Mouse (Mus musculus) left cerebral cortex, postnatal 25 days (tissue): ENCODE results near the gene Drd2. TPM values are rescaled to one million over a fixed set of nuclear protein-coding genes. Genes with fewer than 3 reads are reported as not detected.

Experiments
- DNase-seq, 2 experiments: peaks; one replicate each; pipeline ENCODE4 v3.0.0; 2022; ENCODE audit warnings: low spot score in 2 of 2, mixed read lengths in 1 of 2
- intact Hi-C: fragments of 180-260 bp; cut with DNase I; formaldehyde crosslinking; loops from one replicate; pipeline ENCODE4 v1.15.1; 2025
- total RNA-seq, 2 experiments: library from RNA; stranded (reverse); gene quantifications; 2 replicates each; pipeline ENCODE4 v1.2.3; 2021

The Drd2 gene
- total RNA-seq = 10 to 100 TPM in 1 of 2 experiments, 1 to 10 TPM in 1; 2.3 to 29.8 TPM

DNA sequence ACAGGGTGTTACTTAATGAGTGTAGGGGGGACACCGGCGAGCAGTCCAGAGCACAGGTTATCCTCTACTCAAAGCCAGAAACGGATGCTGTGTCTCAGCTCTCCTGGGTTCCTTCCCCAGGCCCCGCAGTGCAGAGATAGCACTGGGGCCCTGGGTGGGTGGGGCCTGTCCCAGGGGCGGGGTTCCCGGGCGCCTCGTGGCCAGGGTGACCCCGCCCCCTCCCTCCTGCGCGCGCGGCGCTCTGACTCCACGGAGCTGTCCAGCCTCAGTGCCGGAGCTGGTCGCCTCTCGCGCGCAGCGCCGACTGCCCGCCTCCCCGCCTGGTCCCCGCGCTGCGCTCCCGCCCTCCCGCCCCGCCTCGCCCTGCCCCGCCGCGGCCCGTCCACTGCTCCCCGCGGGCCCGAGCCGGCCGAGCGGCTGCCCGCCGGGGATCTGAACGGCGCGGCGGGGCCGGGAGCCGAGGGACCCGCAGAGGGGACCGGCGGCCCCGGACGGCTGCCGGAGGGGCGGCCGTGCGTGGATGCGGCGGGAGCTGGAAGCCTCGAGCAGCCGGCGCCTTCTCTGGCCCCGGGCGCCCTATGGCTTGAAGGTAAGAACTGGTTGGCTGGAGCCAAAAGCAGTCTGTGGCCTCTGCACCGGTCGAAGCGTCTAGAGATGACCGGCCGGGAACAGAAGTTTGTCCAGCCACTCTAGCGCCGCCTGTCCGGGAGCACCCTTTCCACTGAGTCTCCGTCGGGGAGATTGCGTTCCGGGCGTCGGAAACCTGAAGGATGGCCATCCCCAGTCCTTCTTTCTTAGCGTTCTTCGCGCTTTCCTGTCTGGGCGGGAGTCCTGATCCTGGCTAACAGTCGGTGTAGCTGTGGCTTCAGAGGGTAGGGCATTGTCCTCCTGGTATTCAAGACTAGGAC is at the start of gene Drd2:
TSS of gene Drd2 (plus strand) at position 492 of the 908 bp plus-strand sequence.
- intact Hi-C loops = no loop called here
- DNase-seq = peak in 1 of 2 experiments; percentile 12

DNA sequence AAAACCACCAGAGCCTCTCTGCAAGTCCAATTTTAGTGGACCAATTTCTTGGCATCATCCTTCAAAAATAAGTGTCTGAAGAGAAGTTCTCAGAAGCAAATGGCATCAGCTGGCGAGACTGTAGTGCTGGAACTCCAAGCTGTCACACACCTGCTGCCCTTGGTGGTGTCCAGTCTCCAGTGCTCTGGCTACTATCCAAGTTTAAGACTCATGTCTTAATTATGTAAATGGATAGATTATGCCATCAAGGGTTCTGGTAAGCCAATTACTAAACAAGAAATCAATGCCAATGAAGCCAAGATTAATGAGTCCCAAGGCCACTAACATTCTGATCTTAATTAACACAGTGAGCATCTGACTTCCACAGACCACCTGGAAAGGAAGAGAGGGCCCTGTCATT is 45.3 kb upstream of the Drd2 start:
- DNase-seq = no peak
- intact Hi-C loops = no loop called here

DNA sequence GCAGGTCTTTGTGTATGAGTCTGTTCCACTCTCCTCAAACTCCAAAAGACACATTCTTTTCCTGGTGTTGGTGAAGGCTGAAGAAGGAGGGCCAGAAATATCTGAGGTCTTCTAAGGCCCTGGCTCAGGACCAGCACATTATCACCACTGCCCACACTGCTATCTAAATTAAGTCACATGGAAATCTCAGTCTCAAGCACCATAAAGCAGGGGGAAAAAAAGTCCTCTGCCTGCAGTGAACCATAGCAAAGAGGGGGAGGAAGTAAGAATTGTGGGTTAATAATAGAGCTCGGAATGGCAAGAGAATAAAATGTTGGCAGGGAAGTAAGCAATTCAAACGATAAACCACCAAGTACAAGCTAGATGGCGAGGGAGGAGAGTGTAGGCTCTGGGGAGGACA is 32.9 kb upstream of the Drd2 start:
- intact Hi-C loops = no loop called here
- peak; percentile 9 to 66 for DNase-seq

DNA sequence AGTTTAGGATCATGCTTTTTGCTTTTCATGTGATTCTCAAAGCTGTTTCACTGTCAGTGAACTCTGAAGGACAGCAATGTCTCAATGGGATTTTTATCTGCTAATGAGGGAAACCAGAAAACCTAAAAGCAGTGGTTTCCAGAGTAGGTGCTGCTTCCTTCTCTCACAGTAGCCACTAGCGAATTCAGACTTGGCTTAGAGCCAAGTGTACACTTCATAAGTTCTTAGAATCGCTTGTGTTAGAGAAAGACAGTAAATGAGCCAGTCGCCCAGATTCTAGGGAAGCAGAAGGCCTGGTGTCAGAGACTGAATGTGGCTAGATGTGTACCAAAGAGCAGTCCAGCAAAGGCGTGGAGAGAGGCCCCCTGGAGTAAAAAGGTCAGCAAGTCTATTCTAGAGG is 29.6 kb upstream of the Drd2 start:
- no peak for DNase-seq
- intact Hi-C loops = no loop called here

DNA sequence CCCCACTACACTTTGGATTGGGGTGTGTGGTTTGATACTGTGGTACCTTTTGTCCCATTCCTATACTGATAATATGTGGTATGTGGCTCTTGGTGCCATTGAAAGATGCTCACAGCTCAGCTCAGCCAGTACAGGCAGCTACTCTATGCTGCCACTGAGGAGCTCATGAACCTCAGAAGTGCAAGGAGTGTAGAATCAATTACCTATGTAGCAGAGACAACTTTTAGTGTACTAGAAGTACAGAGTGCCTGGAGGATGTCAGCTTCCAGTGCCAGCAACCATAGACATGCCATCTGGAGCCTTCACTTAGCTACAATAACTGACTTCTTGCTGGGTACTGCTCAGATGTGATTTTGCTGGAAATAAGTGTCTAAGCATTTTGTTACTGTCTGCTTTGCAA is 21.8 kb upstream of the Drd2 start:
- intact Hi-C loops = no loop called here
- no peak for DNase-seq

DNA sequence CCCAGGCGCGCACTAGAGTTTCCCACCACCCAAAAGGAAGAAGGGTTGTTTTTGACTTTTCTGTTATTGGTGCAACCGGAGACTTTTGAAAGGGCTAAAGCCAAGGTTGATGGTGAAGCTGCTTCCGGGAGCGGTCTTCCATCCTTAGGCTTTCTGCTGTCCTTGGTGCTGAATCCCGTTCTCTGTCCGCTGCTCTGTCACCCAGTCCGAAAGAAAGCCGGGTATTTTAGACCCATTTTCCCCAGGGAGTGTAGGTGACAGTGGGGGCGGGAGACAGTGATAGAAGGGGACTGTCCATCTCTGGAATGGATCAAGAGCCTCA is 578 bp downstream of the Drd2 start:
- DNase-seq = no peak
- intact Hi-C loops = no loop called here

DNA sequence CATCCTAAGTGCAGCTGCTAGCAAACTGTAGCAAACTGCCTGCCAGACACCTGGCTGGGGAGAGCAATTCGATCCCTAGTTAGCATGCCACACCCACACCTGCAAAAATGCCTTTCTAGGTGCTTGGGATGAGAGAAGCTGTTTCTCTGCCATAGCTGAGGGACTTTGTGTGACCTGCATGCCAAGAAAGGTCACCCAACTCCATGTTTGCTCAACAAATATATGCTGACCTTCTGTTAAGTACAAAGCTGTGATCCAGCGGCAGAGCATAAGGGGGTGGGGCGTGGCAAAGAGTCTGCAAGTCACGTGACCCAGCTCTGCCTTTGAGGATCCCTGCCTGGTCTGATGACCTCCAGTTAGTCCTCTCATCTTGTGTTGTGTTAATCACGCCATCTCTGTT is 25.3 kb downstream of the Drd2 start:
- intact Hi-C loops = no loop called here
- no peak for DNase-seq

DNA sequence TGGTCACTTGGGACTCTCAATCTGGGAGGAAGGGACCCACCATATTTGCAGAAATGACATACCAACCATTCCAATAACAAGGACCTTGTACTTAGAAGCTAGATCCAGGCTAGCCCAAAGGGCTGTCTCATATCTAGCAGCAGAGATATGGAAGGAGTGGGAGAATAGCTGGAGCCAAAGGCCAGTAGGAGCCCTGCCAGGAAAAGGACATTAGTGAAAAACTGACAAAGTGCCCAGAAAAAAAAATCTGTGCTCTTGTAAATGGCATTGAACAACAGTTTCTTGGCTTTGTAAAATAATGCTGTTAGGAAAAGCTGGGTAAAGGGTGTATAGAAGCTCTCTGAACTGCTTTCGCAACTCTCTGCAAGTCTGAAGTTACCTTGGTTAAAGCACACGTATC is 33.5 kb downstream of the Drd2 start:
- DNase-seq = no peak
- intact Hi-C loops = no loop called here

DNA sequence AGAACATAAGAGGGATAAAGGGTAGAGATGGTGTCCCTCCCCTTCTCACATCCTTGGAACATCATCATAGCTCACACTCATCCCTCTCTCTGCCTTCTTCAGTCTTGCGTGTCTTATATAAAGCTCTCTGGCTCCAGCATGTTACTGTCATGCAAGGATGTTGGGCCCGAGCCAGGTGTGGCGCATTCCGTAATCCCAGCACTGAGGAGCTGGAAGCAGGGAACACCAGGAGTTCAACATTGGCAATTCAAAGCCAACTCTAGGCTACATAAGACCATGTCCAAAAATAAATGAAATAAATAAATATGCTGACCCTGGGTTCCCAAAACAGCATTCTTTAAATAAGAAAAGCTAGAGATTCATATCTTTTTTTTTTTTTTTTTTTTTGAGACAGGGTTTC is 39.5 kb downstream of the Drd2 start:
- peak in 1 of 2 experiments; percentile 36 for DNase-seq
- intact Hi-C loops = no loop called here

DNA sequence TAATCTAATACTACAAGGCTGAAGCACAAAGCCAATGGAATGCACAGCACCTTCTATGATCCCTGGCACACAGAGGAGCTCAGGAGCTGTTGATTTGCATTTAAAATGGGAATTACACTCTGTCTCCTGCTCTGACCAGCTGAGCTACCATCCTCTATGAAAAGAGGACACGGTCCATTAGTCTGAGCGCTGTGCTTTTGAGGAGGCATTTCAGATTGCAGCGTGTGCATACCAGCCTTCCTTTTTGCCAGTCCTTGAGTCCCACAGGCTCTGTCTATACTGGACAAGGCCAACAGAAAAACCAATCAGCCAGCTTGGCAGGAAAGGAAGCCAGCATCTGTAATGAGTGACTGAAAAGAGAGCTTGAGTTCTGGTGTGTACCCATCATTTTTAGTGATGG is 43.6 kb downstream of the Drd2 start:
- no peak for DNase-seq
- intact Hi-C loops = no loop called here

DNA sequence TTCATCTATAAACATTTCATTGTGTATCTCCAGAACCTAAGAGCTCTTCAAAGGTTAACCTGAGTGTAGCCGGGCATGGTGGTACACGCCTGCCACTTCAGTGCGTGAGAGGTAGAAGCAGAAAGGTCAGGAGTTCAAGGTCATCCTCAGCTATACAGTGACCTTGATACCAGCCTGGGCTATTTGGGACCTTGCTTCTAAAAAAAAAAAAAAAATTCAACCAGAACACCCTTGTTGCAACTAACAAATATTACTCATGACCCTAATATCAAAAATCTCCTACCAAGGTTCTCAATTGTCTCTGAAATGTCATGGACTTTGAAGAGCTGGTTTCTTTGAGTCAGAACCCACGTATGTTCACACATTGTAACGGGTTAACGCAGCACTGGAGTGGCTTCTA is 44.4 kb downstream of the Drd2 start:
- no peak for DNase-seq
- intact Hi-C loops = no loop called here

DNA sequence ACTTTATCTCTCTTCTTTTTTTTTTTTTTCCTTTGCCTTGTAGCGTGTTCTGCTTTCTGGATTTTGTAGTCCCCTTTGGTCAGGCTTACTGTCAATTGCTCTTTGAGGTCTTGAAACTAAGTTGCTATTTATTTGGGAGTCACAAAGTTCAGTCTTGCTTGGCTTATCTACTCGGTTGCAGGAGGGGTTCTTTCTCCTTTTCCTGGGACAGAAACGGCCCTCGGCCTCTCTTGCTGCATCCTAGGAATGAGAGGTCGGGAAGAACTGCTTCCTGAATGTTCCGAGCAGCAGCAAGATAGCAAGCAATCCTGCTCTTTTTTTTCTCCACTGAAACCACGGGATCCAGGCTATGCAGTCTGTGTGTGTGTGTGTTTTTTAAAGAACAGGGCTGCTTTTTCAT is 44.9 kb downstream of the Drd2 start:
- intact Hi-C loops = no loop called here

DNA sequence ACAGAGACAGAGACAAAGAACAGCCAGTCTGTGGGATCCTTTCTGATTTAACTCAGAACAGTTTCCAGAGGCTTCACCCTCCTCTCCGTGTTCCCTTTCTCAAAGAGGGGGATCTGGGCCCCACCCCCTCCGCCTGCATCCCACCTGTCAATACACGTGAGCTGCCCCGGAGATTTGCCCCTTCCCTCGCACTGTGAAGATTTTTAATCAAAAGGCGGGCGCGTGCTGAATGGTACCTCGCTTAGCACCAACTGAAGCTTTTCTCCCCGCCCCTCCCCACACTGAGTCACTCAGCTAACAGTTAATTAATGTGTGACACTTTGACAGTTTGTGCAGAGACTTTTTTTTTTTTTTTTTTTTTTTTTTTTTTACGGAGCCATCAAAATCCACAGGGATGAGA is 45.7 kb downstream of the Drd2 start:
- intact Hi-C loops = no loop called here
- no peak for DNase-seq

More for the DNA sequence above, 44.9 kb downstream of the Drd2 start:
- DNase-seq = no peak

DNA sequence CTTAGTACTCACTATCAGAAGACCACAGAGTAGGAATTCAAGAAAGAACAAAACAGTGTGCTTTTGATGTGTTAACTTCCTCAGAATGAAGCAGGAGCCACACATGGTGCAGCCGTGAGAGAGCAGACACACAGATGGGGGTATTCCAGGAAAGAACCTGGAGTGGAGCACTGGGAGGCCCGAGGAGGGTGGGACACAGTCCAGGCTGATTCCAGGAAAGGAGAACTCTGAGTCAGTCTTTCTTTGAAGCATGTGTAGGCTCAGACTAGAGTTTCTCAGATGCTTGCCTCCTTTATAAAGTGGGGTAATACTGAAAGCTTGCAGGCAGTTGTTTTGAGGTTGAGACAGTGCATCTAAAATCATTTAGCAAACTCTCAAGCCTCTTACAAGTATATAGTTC is 51.8 kb downstream of the Drd2 start:
- intact Hi-C loops = no loop called here
- peak in 1 of 2 experiments; percentile 34 for DNase-seq

DNA sequence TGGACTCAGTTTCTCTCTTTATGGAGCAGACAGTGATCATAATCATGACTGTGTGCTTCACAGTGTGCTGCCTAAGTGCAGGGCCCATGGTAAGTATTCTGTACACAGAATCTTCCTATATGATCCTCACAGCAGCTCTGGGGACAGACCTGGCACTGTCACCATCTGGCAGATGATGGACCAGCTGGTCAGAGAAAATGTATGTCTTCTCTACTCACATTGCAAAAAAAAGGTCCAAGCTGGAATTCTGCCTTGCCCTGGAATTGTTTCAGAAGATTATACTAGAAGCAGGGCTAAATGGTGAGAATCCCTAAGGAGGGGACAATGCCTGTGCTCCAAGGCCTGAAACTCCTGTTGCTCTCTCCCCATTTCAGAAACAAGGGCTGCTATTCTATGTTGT is 55.6 kb downstream of the Drd2 start:
- DNase-seq = peak in 1 of 2 experiments; percentile 62
- intact Hi-C loops = no loop called here

DNA sequence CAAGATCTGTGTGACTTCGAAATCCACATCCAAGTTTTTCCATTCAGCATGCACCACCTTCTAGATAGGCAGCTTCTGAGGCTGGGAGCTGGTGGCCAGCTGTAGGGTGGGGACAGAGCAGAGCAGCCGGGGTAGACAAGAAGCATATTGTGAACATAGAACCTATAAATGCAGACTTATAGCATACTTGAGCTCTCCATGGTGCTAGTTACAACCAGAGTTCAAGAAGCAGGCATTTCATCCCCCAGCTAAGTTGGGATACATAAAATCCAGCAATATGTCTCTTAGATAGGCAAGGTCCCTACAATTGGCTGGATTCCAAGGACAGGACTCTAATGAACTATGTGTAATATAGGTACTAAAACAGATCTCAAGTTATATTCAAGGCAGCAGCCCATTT is 63.3 kb downstream of the Drd2 start:
- no peak for DNase-seq
- intact Hi-C loops = no loop called here

DNA sequence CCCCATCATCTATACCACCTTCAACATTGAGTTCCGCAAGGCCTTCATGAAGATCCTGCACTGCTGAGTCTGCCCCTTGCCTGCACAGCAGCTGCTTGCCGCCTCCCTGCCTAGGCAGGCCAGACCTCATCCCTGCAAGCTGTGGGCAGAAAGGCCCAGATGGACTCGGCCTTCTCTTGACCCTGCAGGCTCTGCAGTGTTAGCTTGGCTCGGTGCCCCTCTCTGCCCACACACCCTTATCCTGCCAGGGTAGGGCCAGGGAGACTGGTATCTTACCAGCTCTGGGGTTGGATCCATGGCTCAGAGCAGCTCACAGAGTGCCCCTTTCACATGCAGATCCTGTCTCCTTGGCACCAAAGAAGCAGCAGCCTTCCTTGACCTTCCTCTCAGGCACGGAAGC is 66.6 kb downstream of the Drd2 start:
- DNase-seq = no peak
- intact Hi-C loops = no loop called here

DNA sequence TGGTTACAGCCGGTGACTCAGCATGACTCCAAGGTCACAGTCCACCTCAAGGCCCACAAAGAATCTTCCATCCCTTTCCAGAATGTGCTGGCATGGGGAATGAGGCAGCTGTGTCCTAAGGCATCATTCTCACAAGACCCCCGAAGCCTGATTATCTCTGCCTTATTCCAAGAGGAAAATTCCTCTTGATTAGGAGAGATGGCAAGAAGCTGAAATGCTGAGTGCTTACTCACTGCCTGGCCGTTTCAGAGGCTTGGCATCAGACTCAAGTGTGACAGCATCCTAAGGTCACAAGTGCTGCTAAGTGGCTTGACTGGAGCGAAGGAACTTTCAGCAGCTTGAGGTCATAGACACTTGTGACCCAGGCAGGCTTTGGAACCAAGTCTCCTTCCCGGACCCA is 70.2 kb downstream of the Drd2 start:
- no peak for DNase-seq
- intact Hi-C loops = no loop called here

DNA sequence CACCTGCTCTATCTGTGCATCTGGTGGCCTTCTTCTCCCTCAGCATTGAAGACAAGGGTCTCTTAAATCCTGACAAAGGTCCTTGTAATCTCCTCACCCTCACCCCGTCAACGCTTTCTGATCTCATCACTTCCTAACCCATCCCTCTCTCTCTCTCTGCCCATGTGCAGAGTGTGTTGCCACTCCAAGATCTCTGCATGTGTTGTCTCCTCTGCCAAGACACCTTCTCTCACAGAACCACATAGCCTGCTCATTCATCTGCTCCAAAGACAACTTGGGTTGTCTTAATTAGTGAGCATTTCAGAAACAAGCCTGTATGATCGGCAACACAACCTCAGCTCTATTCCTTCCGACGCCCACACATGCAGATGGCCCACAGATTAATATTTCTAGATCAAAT is 83.4 kb downstream of the Drd2 start:
- intact Hi-C loops = no loop called here
- no peak for DNase-seq

DNA sequence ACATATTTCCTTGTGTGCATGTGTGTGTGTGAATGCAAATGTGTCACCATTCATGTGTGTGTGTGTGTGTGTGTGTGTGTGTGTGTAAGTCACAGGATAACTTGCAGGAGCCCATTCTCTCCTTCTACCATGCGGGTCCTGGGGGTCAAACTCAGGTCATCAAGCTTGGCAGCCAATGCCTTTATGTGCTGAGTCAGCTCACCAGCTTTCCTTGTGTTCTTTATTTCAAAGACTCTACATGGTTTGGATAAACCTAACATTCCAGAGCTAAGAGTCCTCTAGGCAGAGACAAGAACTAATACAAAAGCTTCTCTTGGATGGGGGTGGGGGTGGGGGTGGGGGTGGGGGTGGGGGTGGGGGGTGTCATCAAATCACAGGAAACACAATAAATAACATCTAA is 85.2 kb downstream of the Drd2 start:
- intact Hi-C loops = no loop called here
- DNase-seq = no peak

DNA sequence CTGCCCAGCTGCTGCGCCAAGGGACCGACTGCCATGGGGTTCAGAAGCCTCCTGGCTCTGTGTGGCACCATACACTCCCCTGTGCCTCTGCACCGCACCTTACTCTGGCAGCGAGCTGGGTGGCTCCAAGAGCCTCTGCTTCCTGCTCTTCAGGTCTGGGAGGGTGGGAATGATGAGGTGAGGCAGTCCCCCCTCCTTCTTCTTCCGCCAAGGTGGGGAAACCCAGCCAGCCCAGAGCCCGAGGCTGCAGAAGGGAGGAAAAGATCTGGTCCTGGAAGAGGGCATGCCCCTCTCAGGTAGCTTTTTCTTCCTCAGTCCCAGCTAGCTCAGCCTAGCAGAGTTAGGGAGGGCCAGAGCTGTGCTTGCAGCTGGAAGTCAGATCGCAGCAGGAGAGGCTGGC is 86.5 kb downstream of the Drd2 start, which contains the start of gene Ankk1:
TSS of gene Ankk1 (minus strand) at position 101 of the 400 bp plus-strand sequence.
- intact Hi-C loops = no loop called here
- DNase-seq = no peak

DNA sequence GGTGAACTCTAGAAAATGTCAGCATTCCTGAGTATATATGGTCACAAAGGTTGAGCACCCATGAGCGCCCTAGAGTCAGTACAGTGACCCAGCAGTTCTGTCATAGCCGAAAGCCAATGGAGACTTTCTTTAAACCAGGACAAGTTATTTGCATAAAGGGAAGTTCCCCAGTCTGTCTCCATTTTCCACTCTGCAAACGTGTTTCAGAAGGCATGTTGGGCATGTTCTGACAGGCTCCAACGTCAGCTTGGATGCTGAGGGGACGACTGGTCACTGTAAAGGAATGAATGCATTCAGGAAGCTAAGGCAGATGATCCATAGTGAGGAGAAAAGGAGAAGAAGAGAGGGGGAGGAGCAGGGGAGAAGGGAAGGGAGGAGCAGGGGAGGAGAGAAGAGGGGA is 87.1 kb downstream of the Drd2 start:
- intact Hi-C loops = no loop called here

More for the DNA sequence above, 87.1 kb downstream of the Drd2 start:
- no peak for DNase-seq
